In genomic region chr15:89379429-89379828, GRCm38 (mm10) we compare ENCODE assay signal across 8 mouse cellular contexts. TPM values are rescaled to one million over a fixed set of nuclear protein-coding genes. Genes with fewer than 3 reads are reported as not detected.
DNase-seq lines count a peak whose midpoint lies in the region; ATAC-seq and TF ChIP-seq lines count a peak whose summit lies in the region.

No protein-coding gene starts in this region.

- H3K4me1 ChIP-seq in heart, embryonic 15.5 days (replicated peaks) = peaks cover 25% of the 10 kb centered on the region
- H3K4me1 ChIP-seq in liver, adult 2 months (ENCODE audit: control insufficient read depth, insufficient read depth, low read length) = peaks cover 14% of the 10 kb centered on the region

- no peak for TF ChIP-seq POLR2A in liver, adult 2 months (IDR thresholded peaks at IDR 0.05; ENCODE audit: extremely low read depth, insufficient read depth, low read length)

- peak overlapping the region; percentile 89 for H3K4me2 ChIP-seq in heart, embryonic 15.5 days

- H3K27ac ChIP-seq in left cerebral cortex, adult 2 months = peak overlapping the region; percentile 40
- H3K27ac ChIP-seq in heart, embryonic 15.5 days = no peak overlapping the region
- H3K27ac ChIP-seq in liver, adult 2 months (replicated peaks; ENCODE audit: insufficient read depth, low read depth, low read length) = peak overlapping the region; percentile 90; the same call in 1 of the 2 replicates

- DNase-seq in left cerebral cortex, adult 2 months (ENCODE audit: extremely low spot score in 1 of 2, low spot score in 2 of 2) = no peak
- no peak for DNase-seq in left cerebral cortex, adult 8-10 months (ENCODE audit: low spot score in 2 of 2)
- DNase-seq in cerebellum, postnatal 10 days = peak; percentile 68 to 70
- no peak for DNase-seq in liver, adult 2 months (ENCODE audit: extremely low read depth, low read depth, low spot score)
- DNase-seq in spleen, postnatal 36 days (ENCODE audit: low spot score in 2 of 2) = peak; percentile 43 to 51
- DNase-seq in left cerebral cortex, adult 9 months (ENCODE audit: low spot score in 2 of 2) = no peak
- no peak for DNase-seq in frontal cortex, postnatal 14 days (ENCODE audit: low spot score in 2 of 2)

- H3K9me3 ChIP-seq in heart, embryonic 15.5 days (replicated peaks) = no peaks in the 10 kb centered on the region

- no peak for TF ChIP-seq CTCF in left cerebral cortex, adult 2 months (IDR thresholded peaks at IDR 0.05)
- no peak for TF ChIP-seq CTCF in liver, adult 2 months (IDR thresholded peaks at IDR 0.05; ENCODE audit: low read depth, low read length)

- intact Hi-C loops in left cerebral cortex, adult 2 months (cut with DNase I) = no loop called here

- no peak overlapping the region for H3K9ac ChIP-seq in heart, embryonic 15.5 days
- H3K9ac ChIP-seq in liver, adult 2 months (ENCODE audit: low read depth, low read length) = peak overlapping the region; percentile 53

- H3K79me2 ChIP-seq in liver, adult 2 months (ENCODE audit: control insufficient read depth, insufficient read depth, low read length) = no peaks in the 10 kb centered on the region

- ATAC-seq in heart, embryonic 15.5 days (replicated peaks; ENCODE audit: insufficient number of reproducible peaks, insufficient read depth, low FRiP score, low read depth) = no peak

- H3K4me3 ChIP-seq in left cerebral cortex, adult 2 months = peak overlapping the region; percentile 39
- peak overlapping the region; percentile 44 for H3K4me3 ChIP-seq in heart, embryonic 15.5 days
- H3K4me3 ChIP-seq in liver, adult 2 months (ENCODE audit: insufficient read depth, low read depth, low read length) = peak overlapping the region; percentile 50; the same call in 1 of the 2 replicates

- peaks cover 64% of the 10 kb centered on the region for H3K27me3 ChIP-seq in heart, embryonic 15.5 days
- no peaks in the 10 kb centered on the region for H3K27me3 ChIP-seq in liver, adult 2 months (ENCODE audit: control insufficient read depth, insufficient read depth, low read length)

- 7% methylated on average over 10 of the region's 10 CpGs for WGBS in heart, embryonic 15.5 days
- WGBS in liver, adult 2 months = 34% methylated on average over 10 of the region's 10 CpGs

- no peaks in the 10 kb centered on the region for H3K36me3 ChIP-seq in heart, embryonic 15.5 days
- no peaks in the 10 kb centered on the region for H3K36me3 ChIP-seq in liver, adult 2 months (ENCODE audit: control insufficient read depth, insufficient read depth, low read length)

RNA-seq across cellular contexts. Expression of gene Odf3b, which starts 0.3 kb away (rescaled TPM):
- 1 to 10 TPM; 1.1 to 1.8 TPM for total RNA-seq in left cerebral cortex, adult 2 months (2021)
- total RNA-seq in left cerebral cortex, adult 8-10 months (2022) = 1 to 10 TPM; 1.9 to 3.8 (median 2.8) TPM
- 0.96 and 1.1 TPM in 2 replicates for polyA plus RNA-seq in heart, embryonic 15.5 days (2015; fragmentation: Nextera tagmentation; extraction: Ambion mirVana)
- total RNA-seq in liver, adult 2 months (2014; rRNA removed) = 2.0 and 3.8 TPM in 2 replicates
- 29.8 and 41.7 TPM in 2 replicates for polyA plus RNA-seq in liver, adult 2 months (2012; rRNA removed)

RNA-seq across cellular contexts. Expression of gene Tymp, which starts 2.6 kb away (rescaled TPM):
- 1 to 10 TPM in 1 of 2 experiments, under 1 TPM in 1; 0.77 to 2.1 TPM for total RNA-seq in left cerebral cortex, adult 2 months (2021)
- total RNA-seq in left cerebral cortex, adult 8-10 months (2022) = 1 to 10 TPM in 2 of 4 experiments, under 1 TPM in 2; 0.57 to 1.4 (median 0.90) TPM
- 1.2 and 1.3 TPM in 2 replicates for polyA plus RNA-seq in heart, embryonic 15.5 days (2015; fragmentation: Nextera tagmentation; extraction: Ambion mirVana)
- 48.7 and 62.5 TPM in 2 replicates for total RNA-seq in liver, adult 2 months (2014; rRNA removed)
- polyA plus RNA-seq in liver, adult 2 months (2012; rRNA removed) = 126 and 160 TPM in 2 replicates

RNA-seq across cellular contexts. Expression of gene Klhdc7b, which starts 5.3 kb away (rescaled TPM):
- under 1 TPM; 0.35 to 0.72 TPM for total RNA-seq in left cerebral cortex, adult 2 months (2021)
- 1 to 10 TPM in 1 of 4 experiments, under 1 TPM in 3; 0.70 to 1.1 (median 0.87) TPM for total RNA-seq in left cerebral cortex, adult 8-10 months (2022)
- not detected in 2 replicates for polyA plus RNA-seq in heart, embryonic 15.5 days (2015; fragmentation: Nextera tagmentation; extraction: Ambion mirVana)
- total RNA-seq in liver, adult 2 months (2014; rRNA removed) = 0.07 and 0.28 TPM in 2 replicates
- 0.30 and 0.34 TPM in 2 replicates for polyA plus RNA-seq in liver, adult 2 months (2012; rRNA removed)

RNA-seq across cellular contexts. Expression of gene Sco2, which starts 5.8 kb away (rescaled TPM):
- 10 to 100 TPM; 28.5 to 29.1 TPM for total RNA-seq in left cerebral cortex, adult 2 months (2021)
- total RNA-seq in left cerebral cortex, adult 8-10 months (2022) = 10 to 100 TPM; 23.2 to 28.0 (median 26.8) TPM
- polyA plus RNA-seq in heart, embryonic 15.5 days (2015; fragmentation: Nextera tagmentation; extraction: Ambion mirVana) = 7.0 and 8.2 TPM in 2 replicates
- total RNA-seq in liver, adult 2 months (2014; rRNA removed) = 105 and 131 TPM in 2 replicates
- 353 and 400 TPM in 2 replicates for polyA plus RNA-seq in liver, adult 2 months (2012; rRNA removed)

RNA-seq across cellular contexts. Expression of gene Ncaph2, which starts 23.9 kb away (rescaled TPM):
- 100 to 1,000 TPM; 108 TPM for total RNA-seq in left cerebral cortex, adult 2 months (2021)
- 100 to 1,000 TPM in 3 of 4 experiments, 10 to 100 TPM in 1; 98.3 to 110 (median 107) TPM for total RNA-seq in left cerebral cortex, adult 8-10 months (2022)
- 85.3 and 96.9 TPM in 2 replicates for polyA plus RNA-seq in heart, embryonic 15.5 days (2015; fragmentation: Nextera tagmentation; extraction: Ambion mirVana)
- total RNA-seq in liver, adult 2 months (2014; rRNA removed) = 26.9 and 31.7 TPM in 2 replicates
- 52.1 and 63.9 TPM in 2 replicates for polyA plus RNA-seq in liver, adult 2 months (2012; rRNA removed)

Comparison
In these comparisons a context has a peak if more than half of its experiments do, and no peak if none do; other contexts are left out.
1. DNase-seq: peak in cerebellum, postnatal 10 days (2 of 2) and spleen, postnatal 36 days (2 of 2); none in left cerebral cortex, adult 2 months (0 of 2), left cerebral cortex, adult 8-10 months (0 of 2), liver, adult 2 months (single experiment), left cerebral cortex, adult 9 months (0 of 2) and frontal cortex, postnatal 14 days (0 of 2).
2. RNA of gene Tymp, which starts 2.6 kb away (total RNA-seq): 48.7 to 62.5 TPM in liver, adult 2 months; 0.77 to 2.1 TPM in left cerebral cortex, adult 2 months and 0.57 to 1.4 TPM in left cerebral cortex, adult 8-10 months; every median in the first group is over 10 times any median in the second.
3. Peak in every context shown above with its lines, with median percentiles within 50 percentile points of each other: H3K4me3 ChIP-seq.